8 mouse cellular contexts compared by ENCODE assay signal in genomic region chr2:163597661-163598060, GRCm38 (mm10). TPM values are rescaled to one million over a fixed set of nuclear protein-coding genes. Genes with fewer than 3 reads are reported as not detected.
A peak's percentile ranks its signal among the peaks of the same experiment; 100 is the strongest.
DNase-seq lines count a peak whose midpoint lies in the region; ATAC-seq and TF ChIP-seq lines count a peak whose summit lies in the region.

No protein-coding gene starts in this region.

- H3K4me3 ChIP-seq in hindbrain, embryonic 11.5 days (ENCODE audit: low read depth, low read length) = no peak overlapping the region
- no peak overlapping the region for H3K4me3 ChIP-seq in hindbrain, embryonic 14.5 days (replicated peaks; ENCODE audit: low read length)
- H3K4me3 ChIP-seq in G1E (ENCODE audit: low read depth, low read length) = no peak overlapping the region
- no peak overlapping the region for H3K4me3 ChIP-seq in embryonic facial prominence, embryonic 14.5 days (ENCODE audit: low read depth, low read length)
- H3K4me3 ChIP-seq in thymus, adult 2 months (ENCODE audit: control insufficient read depth, insufficient read depth, low read length) = no peak overlapping the region

- no peaks in the 10 kb centered on the region for H3K36me3 ChIP-seq in hindbrain, embryonic 11.5 days (ENCODE audit: control insufficient read depth, insufficient read depth, low read length)
- H3K36me3 ChIP-seq in hindbrain, embryonic 14.5 days (replicated peaks; ENCODE audit: control insufficient read depth, insufficient read depth) = no peaks in the 10 kb centered on the region
- H3K36me3 ChIP-seq in G1E (replicated peaks) = no peaks in the 10 kb centered on the region
- no peaks in the 10 kb centered on the region for H3K36me3 ChIP-seq in embryonic facial prominence, embryonic 14.5 days (ENCODE audit: control insufficient read depth, insufficient read depth, low read length)
- no peaks in the 10 kb centered on the region for H3K36me3 ChIP-seq in thymus, adult 2 months (ENCODE audit: control insufficient read depth, insufficient read depth, low read length)

- no peak overlapping the region for H3K27ac ChIP-seq in hindbrain, embryonic 11.5 days (ENCODE audit: low read depth, low read length)
- no peak overlapping the region for H3K27ac ChIP-seq in hindbrain, embryonic 14.5 days
- no peak overlapping the region for H3K27ac ChIP-seq in embryonic facial prominence, embryonic 14.5 days (replicated peaks; ENCODE audit: low read depth, low read length)
- no peak overlapping the region for H3K27ac ChIP-seq in thymus, adult 2 months (ENCODE audit: control insufficient read depth, insufficient read depth, low read length)

- peak; percentile 24 for DNase-seq in hindbrain, embryonic 11.5 days (ENCODE audit: low spot score)
- no peak for DNase-seq in hindbrain, embryonic 14.5 days (ENCODE audit: low spot score)
- DNase-seq in A20 (ENCODE audit: low read depth, low spot score) (peak; percentile 85), G1E (ENCODE audit: low spot score) (no peak)
- DNase-seq in embryonic facial prominence, embryonic 14.5 days (ENCODE audit: low spot score) = peak; percentile 29
- DNase-seq in lung, postnatal 25 days (ENCODE audit: low spot score) = peak; percentile 69
- peak; percentile 78 for DNase-seq in thymus, adult 2 months
- DNase-seq in cerebellum, adult 11 months = no peak

- H3K4me1 ChIP-seq in hindbrain, embryonic 11.5 days (replicated peaks; ENCODE audit: control insufficient read depth, insufficient read depth, low read length) = no peaks in the 10 kb centered on the region
- peaks cover 4% of the 10 kb centered on the region for H3K4me1 ChIP-seq in hindbrain, embryonic 14.5 days (replicated peaks; ENCODE audit: control insufficient read depth, insufficient read depth, low read length)
- peaks cover 12% of the 10 kb centered on the region for H3K4me1 ChIP-seq in G1E (ENCODE audit: insufficient read depth, low read depth, low read length)
- no peaks in the 10 kb centered on the region; the same call in 1 of the 2 replicates for H3K4me1 ChIP-seq in embryonic facial prominence, embryonic 14.5 days (ENCODE audit: control insufficient read depth, insufficient read depth, low read length)
- H3K4me1 ChIP-seq in thymus, adult 2 months (replicated peaks; ENCODE audit: control insufficient read depth, insufficient read depth, low read length) = peaks cover 4% of the 10 kb centered on the region

- TF ChIP-seq POLR2A in thymus, adult 2 months (IDR thresholded peaks at IDR 0.05; ENCODE audit: control insufficient read depth, extremely low read depth, insufficient read depth, low read length, poor library complexity) = no peak

- WGBS in hindbrain, embryonic 11.5 days = 59% methylated on average over 4 of the region's 4 CpGs
- WGBS in hindbrain, embryonic 14.5 days = 59% methylated on average over 4 of the region's 4 CpGs
- WGBS in embryonic facial prominence, embryonic 14.5 days = 51% methylated on average over 4 of the region's 4 CpGs
- 46% methylated on average over 4 of the region's 4 CpGs for WGBS in thymus, adult 2 months

- H3K9ac ChIP-seq in hindbrain, embryonic 11.5 days (ENCODE audit: low read depth, low read length) = no peak overlapping the region
- no peak overlapping the region for H3K9ac ChIP-seq in hindbrain, embryonic 14.5 days
- no peak overlapping the region for H3K9ac ChIP-seq in embryonic facial prominence, embryonic 14.5 days (ENCODE audit: low read depth, low read length)

- no peaks in the 10 kb centered on the region for H3K27me3 ChIP-seq in hindbrain, embryonic 11.5 days (ENCODE audit: control insufficient read depth, insufficient read depth, low read length)
- no peaks in the 10 kb centered on the region for H3K27me3 ChIP-seq in hindbrain, embryonic 14.5 days (ENCODE audit: control insufficient read depth, insufficient read depth, low read length)
- peaks cover 23% of the 10 kb centered on the region for H3K27me3 ChIP-seq in G1E (ENCODE audit: insufficient read depth, low read length)
- H3K27me3 ChIP-seq in embryonic facial prominence, embryonic 14.5 days (replicated peaks; ENCODE audit: control insufficient read depth, insufficient read depth, low read length) = no peaks in the 10 kb centered on the region
- H3K27me3 ChIP-seq in thymus, adult 2 months (ENCODE audit: control insufficient read depth, insufficient read depth, low read length) = no peaks in the 10 kb centered on the region

- H3K9me3 ChIP-seq in hindbrain, embryonic 11.5 days (ENCODE audit: control insufficient read depth, low read length) = no peaks in the 10 kb centered on the region
- no peaks in the 10 kb centered on the region for H3K9me3 ChIP-seq in hindbrain, embryonic 14.5 days (ENCODE audit: control insufficient read depth, low read length)
- H3K9me3 ChIP-seq in G1E (replicated peaks) = no peaks in the 10 kb centered on the region
- H3K9me3 ChIP-seq in embryonic facial prominence, embryonic 14.5 days (ENCODE audit: control insufficient read depth, low read length) = no peaks in the 10 kb centered on the region

- no peak for TF ChIP-seq CTCF in G1E (IDR thresholded peaks at IDR 0.05; ENCODE audit: low read depth, low read length)
- peak; percentile 29; the same call in 1 of the 2 replicates for TF ChIP-seq CTCF in thymus, adult 2 months (IDR thresholded peaks at IDR 0.05; ENCODE audit: borderline replicate concordance, control insufficient read depth, extremely low read depth, insufficient read depth, low read length, poor library complexity)

- ATAC-seq in hindbrain, embryonic 11.5 days (ENCODE audit: low FRiP score) = no peak
- no peak for ATAC-seq in hindbrain, embryonic 14.5 days (ENCODE audit: low FRiP score)
- ATAC-seq in G1E (ENCODE audit: extremely low read depth, insufficient number of reproducible peaks, low FRiP score, poor library complexity, severe bottlenecking) = 0 out of 2 replicates have a peak, but pooled peaks have one; percentile 41
- ATAC-seq in embryonic facial prominence, embryonic 14.5 days (ENCODE audit: low read depth) = no peak

- H3K4me2 ChIP-seq in hindbrain, embryonic 11.5 days (replicated peaks; ENCODE audit: low read depth, low read length) = no peak overlapping the region
- no peak overlapping the region for H3K4me2 ChIP-seq in hindbrain, embryonic 14.5 days (replicated peaks)
- no peak overlapping the region for H3K4me2 ChIP-seq in embryonic facial prominence, embryonic 14.5 days (ENCODE audit: low read depth, low read length)

RNA-seq across cellular contexts. Expression of gene Ttpal, which starts 4.5 kb away (rescaled TPM):
- polyA plus RNA-seq in hindbrain, embryonic 11.5 days (2014; fragmentation: Nextera tagmentation; extraction: Ambion mirVana) = 40.2 and 42.2 TPM in 2 replicates
- 51.6 and 53.5 TPM in 2 replicates for polyA plus RNA-seq in hindbrain, embryonic 14.5 days (2014; fragmentation: Nextera tagmentation; extraction: Ambion mirVana)
- total RNA-seq in G1E (2014; fragmentation: Nextera tagmentation) = 20.5 and 23.0 TPM in 2 replicates
- 18.4 and 22.3 TPM in 2 replicates for total RNA-seq in G1E (2017)
- 13.8 and 18.2 TPM in 2 replicates for polyA plus RNA-seq in G1E (2012)
- polyA plus RNA-seq in embryonic facial prominence, embryonic 14.5 days (2014; fragmentation: Nextera tagmentation; extraction: Ambion mirVana) = 40.6 and 46.2 TPM in 2 replicates
- 63.2 and 72.5 TPM in 2 replicates for polyA plus RNA-seq in thymus, adult 2 months (2012; rRNA removed)

RNA-seq across cellular contexts. Expression of gene Serinc3, which starts 47.3 kb away (rescaled TPM):
- 35.7 and 38.4 TPM in 2 replicates for polyA plus RNA-seq in hindbrain, embryonic 11.5 days (2014; fragmentation: Nextera tagmentation; extraction: Ambion mirVana)
- 42.1 and 45.1 TPM in 2 replicates for polyA plus RNA-seq in hindbrain, embryonic 14.5 days (2014; fragmentation: Nextera tagmentation; extraction: Ambion mirVana)
- total RNA-seq in G1E (2014; fragmentation: Nextera tagmentation) = 71.8 and 156 TPM in 2 replicates
- total RNA-seq in G1E (2017) = 51.6 and 55.0 TPM in 2 replicates
- polyA plus RNA-seq in G1E (2012) = 5.8 and 7.2 TPM in 2 replicates
- polyA plus RNA-seq in embryonic facial prominence, embryonic 14.5 days (2014; fragmentation: Nextera tagmentation; extraction: Ambion mirVana) = 43.0 and 53.0 TPM in 2 replicates
- 279 and 281 TPM in 2 replicates for polyA plus RNA-seq in thymus, adult 2 months (2012; rRNA removed)

Comparison
In these comparisons a context has a peak if more than half of its experiments do, and no peak if none do; other contexts are left out.
1. DNase-seq: peak in hindbrain, embryonic 11.5 days (single experiment), A20 (single experiment), embryonic facial prominence, embryonic 14.5 days (single experiment), lung, postnatal 25 days (single experiment) and thymus, adult 2 months (single experiment); none in hindbrain, embryonic 14.5 days (single experiment), G1E (single experiment) and cerebellum, adult 11 months (single experiment).